Mouse (Mus musculus): ENCODE data around the gene Nrp2. TPM values are rescaled to one million over a fixed set of nuclear protein-coding genes. Genes with fewer than 3 reads are reported as not detected.

The Nrp2 gene
- total RNA-seq, 2 experiments from 2014 or later, result 23.2 to 24.0 TPM

- no peak for DNase-seq (ENCODE audit: low spot score in 2 of 2)
These were observed 74.5 kb downstream of the Nrp2 start for GRCm38 (mm10) chr1:62777320-62778235.

- DNase-seq (ENCODE audit: low spot score in 2 of 2), result no peak
These were observed 75.8 kb downstream of the Nrp2 start for GRCm38 (mm10) chr1:62778910-62779309.

- no peak for DNase-seq (ENCODE audit: low spot score in 2 of 2)
These were observed 77.1 kb downstream of the Nrp2 start for GRCm38 (mm10) chr1:62780068-62780761.

GRCm38 (mm10) chr1:62782155-62782554 is 79.1 kb downstream of the Nrp2 start:
- no peak for DNase-seq (ENCODE audit: low spot score in 2 of 2)

GRCm38 (mm10) chr1:62782573-62782972 is 79.5 kb downstream of the Nrp2 start:
- no peak for DNase-seq (ENCODE audit: low spot score in 2 of 2)

- no peak for DNase-seq (ENCODE audit: low spot score in 2 of 2)
These were observed 80.4 kb downstream of the Nrp2 start for GRCm38 (mm10) chr1:62783354-62784083.

- DNase-seq (ENCODE audit: low spot score in 2 of 2), result peak; percentile 38 to 68
These were observed 81.0 kb downstream of the Nrp2 start for GRCm38 (mm10) chr1:62784084-62784392.

GRCm38 (mm10) chr1:62786255-62786654 is 83.2 kb downstream of the Nrp2 start:
- DNase-seq (ENCODE audit: low spot score in 2 of 2), result peak; percentile 49 to 64

- no peak for DNase-seq (ENCODE audit: low spot score in 2 of 2)
These were observed 84.5 kb downstream of the Nrp2 start for GRCm38 (mm10) chr1:62787546-62787945.

- peak in 1 of 2 experiments; percentile 32 for DNase-seq (ENCODE audit: low spot score in 2 of 2)
These were observed 91.3 kb downstream of the Nrp2 start for GRCm38 (mm10) chr1:62794223-62794895.

- DNase-seq (ENCODE audit: low spot score in 2 of 2), result no peak
These were observed 91.8 kb downstream of the Nrp2 start for GRCm38 (mm10) chr1:62794896-62795255.

GRCm38 (mm10) chr1:62795307-62796037 is 92.4 kb downstream of the Nrp2 start:
- DNase-seq (ENCODE audit: low spot score in 2 of 2), result peak; percentile 45 to 58

- DNase-seq (ENCODE audit: low spot score in 2 of 2), result peak in 1 of 2 experiments; percentile 41
These were observed 93.1 kb downstream of the Nrp2 start for GRCm38 (mm10) chr1:62796038-62796647.

GRCm38 (mm10) chr1:62799427-62799826 is 96.3 kb downstream of the Nrp2 start:
- DNase-seq (ENCODE audit: low spot score in 2 of 2), result no peak

GRCm38 (mm10) chr1:62800351-62800750 is 97.3 kb downstream of the Nrp2 start:
- DNase-seq (ENCODE audit: low spot score in 2 of 2), result no peak

GRCm38 (mm10) chr1:62801429-62801828 is 98.3 kb downstream of the Nrp2 start:
- no peak for DNase-seq (ENCODE audit: low spot score in 2 of 2)

GRCm38 (mm10) chr1:62801842-62802241 is 98.8 kb downstream of the Nrp2 start:
- DNase-seq (ENCODE audit: low spot score in 2 of 2), result no peak

- DNase-seq (ENCODE audit: low spot score in 2 of 2), result no peak
These were observed 100.5 kb downstream of the Nrp2 start for GRCm38 (mm10) chr1:62803544-62803943.

- DNase-seq (ENCODE audit: low spot score in 2 of 2), result no peak
These were observed 102.9 kb downstream of the Nrp2 start for GRCm38 (mm10) chr1:62806014-62806413.

- no peak for DNase-seq (ENCODE audit: low spot score in 2 of 2)
These were observed 105.3 kb downstream of the Nrp2 start for GRCm38 (mm10) chr1:62808395-62808794.

Data from gastrocnemius, postnatal 4 days (tissue).